Mouse (Mus musculus) erythroblast, embryonic 14.5 days (primary cell): ENCODE results near the gene Slc10a2. TPM values are rescaled to one million over a fixed set of nuclear protein-coding genes. Genes with fewer than 3 reads are reported as not detected.
"Not testable (repeated sequence)": the region's sequence is repeated elsewhere in the genome, so short reads cannot be mapped to it uniquely, and the experiment has no call there.

Experiments used
- H3K27me3 ChIP-seq: 2 replicates; pipeline ENCODE4 v1.6.1; 2012; ENCODE audit warnings: inconsistent platforms; ENCODE audit not compliant: control insufficient read depth
- H3K36me3 ChIP-seq: 2 replicates; pipeline ENCODE4 v1.6.1; 2012; ENCODE audit warnings: mild to moderate bottlenecking, inconsistent platforms; ENCODE audit not compliant: control insufficient read depth
- H3K4me1 ChIP-seq: 2 replicates; pipeline ENCODE4 v1.6.1; 2012; ENCODE audit warnings: inconsistent platforms; ENCODE audit not compliant: control insufficient read depth
- H3K4me3 ChIP-seq: replicated peaks from 2 replicates; pipeline ENCODE3; 2012; ENCODE audit warnings: moderate library complexity, mild to moderate bottlenecking, inconsistent platforms
- H3K9me3 ChIP-seq: 2 replicates; pipeline ENCODE4 v1.6.1; 2012; ENCODE audit warnings: low read length, inconsistent platforms, mixed read lengths; ENCODE audit not compliant: control insufficient read depth
- GATA1 ChIP-seq: IDR thresholded peaks from 2 replicates; pipeline ENCODE4 v1.6.1; 2012; ENCODE audit warnings: low read length, inconsistent platforms, mixed read lengths
- TAL1 ChIP-seq: IDR thresholded peaks from 3 replicates; pipeline ENCODE4 v1.6.1; 2012; ENCODE audit warnings: low read length, inconsistent platforms, mixed read lengths
- polyA plus RNA-seq: library from polyadenylated mRNA; stranded (reverse); fragments of >175 nt; gene quantifications from 2 replicates; pipeline ENCODE4 v1.2.3, GENCODE M21; 2012

Slc10a2 gene
- polyA plus RNA-seq = not detected in 2 replicates

- Histone ChIP-seq H3K27me3 (no peaks in the 10 kb centered on the region), H3K36me3 (no peaks in the 10 kb centered on the region), H3K4me3 (no peak within 1 kb of the TSS), H3K9me3 (peaks cover 2% of the 10 kb centered on the region; the same call in 1 of the 2 replicates), H3K4me1 (no peaks in the 10 kb centered on the region)
- TF ChIP-seq TAL1 (no peak), GATA1 (no peak)
Observed at GRCm38 (mm10) chr8:5105186-5105585, at the start of gene Slc10a2. Gene Slc10a2, minus strand, starts transcription at chr8:5105351.

GRCm38 (mm10) chr8:5129322-5129829 is 24.2 kb upstream of the Slc10a2 start:
- Histone ChIP-seq H3K36me3 (no peaks in the 10 kb centered on the region), H3K9me3 (no peaks in the 10 kb centered on the region), H3K4me1 (no peaks in the 10 kb centered on the region), H3K4me3 (no peak overlapping the region), H3K27me3 (no peaks in the 10 kb centered on the region)
- TF ChIP-seq GATA1 (no peak), TAL1 (no peak)

GRCm38 (mm10) chr8:5106855-5107254 is 1.7 kb upstream of the Slc10a2 start:
- no peaks in the 10 kb centered on the region for H3K27me3 ChIP-seq
- H3K4me1 ChIP-seq = no peaks in the 10 kb centered on the region
- no peak overlapping the region for H3K4me3 ChIP-seq
- H3K36me3 ChIP-seq = no peaks in the 10 kb centered on the region
- no peak for TF ChIP-seq GATA1
- no peak for TF ChIP-seq TAL1
- peaks cover 2% of the 10 kb centered on the region; the same call in 1 of the 2 replicates for H3K9me3 ChIP-seq

- TF ChIP-seq TAL1 (no peak), GATA1 (no peak)
- Histone ChIP-seq H3K27me3 (no peaks in the 10 kb centered on the region), H3K4me3 (no peak overlapping the region), H3K36me3 (no peaks in the 10 kb centered on the region), H3K9me3 (no peaks in the 10 kb centered on the region), H3K4me1 (no peaks in the 10 kb centered on the region)
Observed at GRCm38 (mm10) chr8:5095392-5095791, 9.8 kb downstream of the Slc10a2 start.

GRCm38 (mm10) chr8:5093991-5094390 is 11.2 kb downstream of the Slc10a2 start:
- H3K27me3 ChIP-seq, H3K4me3 ChIP-seq, H3K4me1 ChIP-seq, H3K9me3 ChIP-seq, H3K36me3 ChIP-seq: not testable (repeated sequence)

- Histone ChIP-seq H3K36me3 (no peaks in the 10 kb centered on the region), H3K9me3 (0 out of 2 replicates have a peak, but pooled peaks cover 4% of the 10 kb centered on the region), H3K4me3 (no peak overlapping the region), H3K27me3 (no peaks in the 10 kb centered on the region), H3K4me1 (no peaks in the 10 kb centered on the region)
- no peak for TF ChIP-seq TAL1
- TF ChIP-seq GATA1 = no peak
Observed at GRCm38 (mm10) chr8:5073654-5074293, 31.4 kb downstream of the Slc10a2 start.

GRCm38 (mm10) chr8:5058888-5059287 is 46.3 kb downstream of the Slc10a2 start:
- Histone ChIP-seq H3K27me3 (no peaks in the 10 kb centered on the region), H3K9me3 (no peaks in the 10 kb centered on the region; the same call in 1 of the 2 replicates), H3K36me3 (no peaks in the 10 kb centered on the region), H3K4me3 (no peak overlapping the region), H3K4me1 (no peaks in the 10 kb centered on the region)
- TF ChIP-seq GATA1 (no peak), TAL1 (no peak)

GRCm38 (mm10) chr8:5044361-5044900 is 60.7 kb downstream of the Slc10a2 start:
- not testable (repeated sequence) for H3K4me1 ChIP-seq, H3K36me3 ChIP-seq

GRCm38 (mm10) chr8:5038811-5039561 is 66.2 kb downstream of the Slc10a2 start:
- H3K4me1 ChIP-seq = no peaks in the 10 kb centered on the region
- H3K4me3 ChIP-seq = no peak overlapping the region
- H3K36me3 ChIP-seq = no peaks in the 10 kb centered on the region
- no peak for TF ChIP-seq TAL1
- TF ChIP-seq GATA1 = no peak
- no peaks in the 10 kb centered on the region for H3K27me3 ChIP-seq
- H3K9me3 ChIP-seq = no peaks in the 10 kb centered on the region

More at GRCm38 (mm10) chr8:5044361-5044900, 60.7 kb downstream of the Slc10a2 start:
- not testable (repeated sequence) for H3K4me3 ChIP-seq, H3K9me3 ChIP-seq, H3K27me3 ChIP-seq
